Mouse (Mus musculus): ENCODE measurements around the gene Tmem164. TPM values are rescaled to one million over a fixed set of nuclear protein-coding genes. Genes with fewer than 3 reads are reported as not detected.

Tmem164 gene
- polyA plus RNA-seq, 1 experiment = 14.2 TPM

DNA sequence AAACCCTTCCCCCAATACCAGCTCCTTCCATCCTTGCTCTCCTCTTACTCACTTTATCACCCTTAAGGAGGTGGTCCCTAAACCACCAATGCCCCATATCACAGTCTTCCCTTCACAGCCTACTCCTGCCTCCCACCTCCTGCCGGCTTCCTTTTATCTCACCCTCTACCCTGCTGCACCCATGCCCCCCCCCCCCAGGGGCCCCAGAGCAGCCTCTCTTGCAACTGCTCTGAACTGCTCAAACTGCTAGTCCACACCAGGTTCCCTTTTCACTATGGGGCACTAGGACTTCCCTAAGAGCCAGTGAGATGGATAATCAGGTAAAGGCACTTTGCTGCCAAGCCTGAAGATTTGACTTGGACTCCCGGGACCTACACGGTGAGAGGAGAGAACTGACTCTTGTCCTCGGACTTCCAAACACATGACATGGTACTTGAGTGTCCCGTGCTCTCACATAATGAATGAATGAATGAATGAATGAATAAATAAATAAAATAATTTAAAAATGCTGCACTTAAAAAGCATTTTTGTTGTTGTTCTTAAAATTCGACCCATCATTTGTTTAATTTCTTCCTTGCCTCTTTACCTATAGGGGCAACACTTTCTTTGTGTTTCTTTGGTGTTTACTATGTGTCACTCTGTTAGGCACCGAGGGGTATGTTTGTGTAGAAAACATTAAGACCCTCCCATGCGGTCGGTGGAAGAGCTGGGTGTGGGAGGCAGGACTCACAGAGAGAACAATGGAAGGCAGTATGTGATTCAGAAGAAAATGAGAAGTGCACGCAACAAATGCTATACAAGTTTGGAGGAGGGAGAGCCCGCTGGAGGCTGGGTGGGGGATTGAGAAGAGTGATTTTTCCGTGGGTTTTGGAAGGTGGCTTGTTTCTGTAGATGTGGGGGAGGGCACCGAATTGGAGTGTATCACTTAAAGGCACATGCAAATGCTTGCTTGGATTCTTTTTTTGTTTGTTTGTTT is 2.4 kb upstream of the Tmem164 start:
- Histone ChIP-seq H3K36me3 (ENCODE audit: control insufficient read depth, insufficient read depth) (no peaks in the 10 kb centered on the region), H3K27me3 (ENCODE audit: control insufficient read depth, insufficient read depth, insufficient read length) (no peaks in the 10 kb centered on the region), H3K4me3 (ENCODE audit: insufficient read depth, poor library complexity, severe bottlenecking) (no peak overlapping the region), H3K79me3 (ENCODE audit: low read depth) (peaks cover 4% of the 10 kb centered on the region), H3K79me2 (ENCODE audit: control insufficient read depth, insufficient read depth) (peaks cover 20% of the 10 kb centered on the region), H3ac (ENCODE audit: control insufficient read depth, insufficient read length, low read depth) (no peak overlapping the region)
- TF ChIP-seq USF1 (IDR thresholded peaks at IDR 0.05; ENCODE audit: low read depth) = no peak

DNA sequence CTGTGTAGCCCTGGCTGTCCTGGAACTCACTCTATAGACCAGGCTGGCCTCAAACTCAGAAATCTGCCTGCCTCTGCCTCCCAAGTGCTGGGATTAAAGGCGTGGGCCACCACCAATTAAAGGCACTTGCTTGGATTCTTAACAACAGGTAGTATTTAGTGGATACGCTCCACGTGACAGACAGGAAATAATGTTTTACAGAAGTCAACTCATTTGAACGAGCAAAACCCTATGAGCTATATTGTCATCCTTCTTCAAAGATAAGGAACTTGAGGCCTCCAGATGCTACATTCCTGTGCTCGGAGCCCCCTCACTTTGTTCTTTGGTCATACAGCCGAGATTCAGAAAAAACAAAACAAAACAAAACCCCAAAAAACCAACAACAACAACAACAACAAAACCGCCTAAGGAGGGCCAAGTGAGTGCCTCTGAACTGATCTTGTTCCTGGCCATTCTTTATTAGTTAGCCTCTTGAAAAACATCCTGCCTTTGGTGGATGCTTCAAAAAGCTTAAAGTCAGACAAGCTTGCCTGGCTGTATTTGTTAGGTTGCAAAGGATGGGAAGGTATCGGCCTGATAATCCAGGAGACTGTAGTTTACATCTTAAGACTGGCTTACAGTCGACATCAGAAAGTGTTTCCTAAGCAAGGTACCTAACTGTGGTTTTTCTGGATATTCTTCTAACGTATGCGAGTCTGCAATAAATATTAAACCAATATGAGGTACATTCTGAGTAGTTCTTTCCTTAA is 1.5 kb upstream of the Tmem164 start:
- Histone ChIP-seq H3K27me3 (ENCODE audit: control insufficient read depth, insufficient read depth, insufficient read length) (no peaks in the 10 kb centered on the region), H3K4me3 (ENCODE audit: insufficient read depth, poor library complexity, severe bottlenecking) (no peak overlapping the region), H3K36me3 (ENCODE audit: control insufficient read depth, insufficient read depth) (no peaks in the 10 kb centered on the region), H3ac (ENCODE audit: control insufficient read depth, insufficient read length, low read depth) (no peak overlapping the region), H3K79me2 (ENCODE audit: control insufficient read depth, insufficient read depth) (peaks cover 28% of the 10 kb centered on the region), H3K79me3 (ENCODE audit: low read depth) (peaks cover 5% of the 10 kb centered on the region)
- no peak for TF ChIP-seq MYOG (IDR thresholded peaks at IDR 0.05; ENCODE audit: control insufficient read depth, extremely low read depth, insufficient read length)
- TF ChIP-seq MAX (IDR thresholded peaks at IDR 0.05) = no peak

DNA sequence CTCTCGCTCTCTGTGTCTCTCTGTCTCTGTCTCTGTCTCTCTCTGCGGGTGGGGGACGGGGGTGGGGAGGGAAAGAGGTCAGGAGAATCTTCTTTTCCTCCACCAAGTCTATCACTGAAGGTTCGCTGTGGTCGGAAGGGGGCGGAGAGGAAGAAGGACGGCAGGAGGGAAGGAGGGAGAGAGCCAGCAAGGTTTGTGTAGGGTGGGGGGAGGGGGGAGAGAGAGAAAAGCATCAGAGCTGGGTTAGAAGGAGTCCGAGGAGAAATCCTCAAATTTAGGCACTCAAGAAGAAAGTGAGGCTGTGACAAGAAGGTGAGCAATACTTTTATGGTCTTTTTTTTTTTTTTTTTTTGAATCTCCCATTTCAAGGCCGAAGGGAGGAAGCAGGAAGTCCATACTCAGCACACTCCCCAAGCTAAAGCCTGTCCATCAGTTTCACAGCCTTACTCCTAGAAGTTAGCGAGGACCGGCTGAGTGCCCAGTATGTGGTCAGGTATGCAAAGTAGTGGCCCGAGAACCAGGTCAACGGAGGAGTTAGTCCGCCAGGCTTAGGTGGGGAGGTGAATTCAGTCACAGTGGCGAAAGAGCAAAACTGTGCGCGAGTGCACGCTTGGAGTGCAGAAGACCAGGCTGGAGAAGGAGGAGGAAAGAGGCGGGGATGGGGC is 683 bp upstream of the Tmem164 start:
- no peaks in the 10 kb centered on the region for H3K27me3 ChIP-seq (ENCODE audit: control insufficient read depth, insufficient read depth, insufficient read length)
- H3K4me3 ChIP-seq (ENCODE audit: insufficient read depth, poor library complexity, severe bottlenecking) = peak overlapping the region; percentile 21
- H3ac ChIP-seq (ENCODE audit: control insufficient read depth, insufficient read length, low read depth) = peak overlapping the region; percentile 83
- H3K36me3 ChIP-seq (ENCODE audit: control insufficient read depth, insufficient read depth) = no peaks in the 10 kb centered on the region
- H3K79me3 ChIP-seq (ENCODE audit: low read depth) = peaks cover 5% of the 10 kb centered on the region
- peaks cover 35% of the 10 kb centered on the region for H3K79me2 ChIP-seq (ENCODE audit: control insufficient read depth, insufficient read depth)
- TF ChIP-seq FOSL1 (IDR thresholded peaks at IDR 0.05; ENCODE audit: insufficient read depth, low read length, poor library complexity, severe bottlenecking) (no peak), USF1 (IDR thresholded peaks at IDR 0.05; ENCODE audit: low read depth) (no peak), MAX (IDR thresholded peaks at IDR 0.05) (no peak), CEBPB (IDR thresholded peaks at IDR 0.05; ENCODE audit: low read depth) (no peak), CTCF (IDR thresholded peaks at IDR 0.05; ENCODE audit: control insufficient read depth, insufficient read depth, insufficient read length) (no peak), MYOG (IDR thresholded peaks at IDR 0.05; ENCODE audit: control insufficient read depth, extremely low read depth, insufficient read length) (no peak), MYOD1 (IDR thresholded peaks at IDR 0.05; ENCODE audit: control insufficient read depth, insufficient read length, low read depth) (no peak)

DNA sequence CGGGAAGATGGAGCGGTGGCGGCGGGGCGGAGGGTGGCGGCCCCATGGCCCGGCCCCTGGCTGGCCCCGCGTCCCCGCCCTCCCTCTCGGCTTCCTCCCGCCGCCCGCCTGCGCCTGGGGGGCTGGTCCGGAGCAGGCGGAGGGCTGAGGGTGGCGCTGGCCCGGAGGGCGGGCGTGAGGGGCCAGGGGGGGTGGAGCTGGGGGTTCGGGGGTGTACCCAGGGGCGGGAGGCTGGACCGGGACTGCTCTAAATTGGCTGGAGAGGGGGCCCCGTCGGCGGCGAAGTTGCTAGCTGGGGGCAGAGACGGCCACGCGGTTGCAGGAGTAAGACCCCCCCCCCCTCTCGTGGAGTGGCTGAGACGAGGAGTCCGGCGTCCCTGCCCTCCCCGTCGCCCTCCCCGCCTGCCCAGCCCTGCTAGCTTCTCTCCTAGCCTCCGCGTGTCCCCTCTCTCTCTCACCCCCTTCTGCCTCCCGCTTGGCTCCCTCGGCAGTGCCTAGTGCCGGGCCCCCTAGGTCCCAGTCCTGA is 473 bp downstream of the Tmem164 start:
- H3K27me3 ChIP-seq (ENCODE audit: control insufficient read depth, insufficient read depth, insufficient read length) = no peaks in the 10 kb centered on the region
- H3ac ChIP-seq (ENCODE audit: control insufficient read depth, insufficient read length, low read depth) = peak overlapping the region; percentile 85
- H3K79me3 ChIP-seq (ENCODE audit: low read depth) = peaks cover 5% of the 10 kb centered on the region
- peaks cover 47% of the 10 kb centered on the region for H3K79me2 ChIP-seq (ENCODE audit: control insufficient read depth, insufficient read depth)
- H3K36me3 ChIP-seq (ENCODE audit: control insufficient read depth, insufficient read depth) = no peaks in the 10 kb centered on the region
- TF ChIP-seq MAX (IDR thresholded peaks at IDR 0.05) (no peak), MYOD1 (IDR thresholded peaks at IDR 0.05; ENCODE audit: control insufficient read depth, insufficient read length, low read depth) (no peak), MYOG (IDR thresholded peaks at IDR 0.05; ENCODE audit: control insufficient read depth, extremely low read depth, insufficient read length) (no peak), USF1 (IDR thresholded peaks at IDR 0.05; ENCODE audit: low read depth) (no peak), FOSL1 (IDR thresholded peaks at IDR 0.05; ENCODE audit: insufficient read depth, low read length, poor library complexity, severe bottlenecking) (no peak), CEBPB (IDR thresholded peaks at IDR 0.05; ENCODE audit: low read depth) (no peak), CTCF (IDR thresholded peaks at IDR 0.05; ENCODE audit: control insufficient read depth, insufficient read depth, insufficient read length) (no peak)
- H3K4me3 ChIP-seq (ENCODE audit: insufficient read depth, poor library complexity, severe bottlenecking) = peak overlapping the region; percentile 38

DNA sequence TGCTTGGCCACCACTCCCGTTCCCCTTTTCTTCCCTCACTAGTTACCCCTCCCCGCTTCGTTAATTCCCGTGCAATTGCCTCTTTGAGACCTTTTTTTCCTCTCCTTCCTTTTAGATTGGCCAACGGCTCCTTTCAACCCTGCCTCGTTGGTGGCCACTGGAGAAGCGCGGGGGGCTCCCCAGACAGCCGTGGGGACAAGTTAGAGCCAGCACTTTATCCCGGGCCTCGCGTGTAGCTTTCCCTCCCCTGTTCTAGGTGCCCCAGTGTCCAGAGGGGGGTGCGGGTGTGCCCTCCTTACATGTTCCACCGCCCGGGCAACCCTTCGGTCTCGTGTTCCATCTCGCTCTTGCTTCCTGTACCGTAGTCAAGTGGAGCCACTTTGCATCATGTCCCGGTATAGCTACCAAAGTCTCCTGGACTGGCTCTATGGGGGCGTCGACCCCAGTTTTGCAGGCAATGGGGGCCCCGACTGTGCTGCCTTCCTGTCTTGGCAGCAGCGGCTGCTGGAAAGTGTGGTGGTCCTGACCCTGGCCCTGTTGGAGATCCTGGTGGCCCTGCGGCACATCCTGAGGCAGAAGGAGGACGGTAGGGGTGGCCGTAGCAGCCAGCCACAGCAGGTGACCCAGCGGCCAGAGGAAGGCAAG is 1.1 kb downstream of the Tmem164 start:
- Histone ChIP-seq H3ac (ENCODE audit: control insufficient read depth, insufficient read length, low read depth) (peak overlapping the region; percentile 85), H3K27me3 (ENCODE audit: control insufficient read depth, insufficient read depth, insufficient read length) (no peaks in the 10 kb centered on the region), H3K4me3 (ENCODE audit: insufficient read depth, poor library complexity, severe bottlenecking) (peak overlapping the region; percentile 38), H3K79me3 (ENCODE audit: low read depth) (peaks cover 5% of the 10 kb centered on the region), H3K79me2 (ENCODE audit: control insufficient read depth, insufficient read depth) (peaks cover 49% of the 10 kb centered on the region), H3K36me3 (ENCODE audit: control insufficient read depth, insufficient read depth) (no peaks in the 10 kb centered on the region)
- TF ChIP-seq MYOG (IDR thresholded peaks at IDR 0.05; ENCODE audit: control insufficient read depth, extremely low read depth, insufficient read length) (no peak), USF1 (IDR thresholded peaks at IDR 0.05; ENCODE audit: low read depth) (no peak), CEBPB (IDR thresholded peaks at IDR 0.05; ENCODE audit: low read depth) (no peak), FOSL1 (IDR thresholded peaks at IDR 0.05; ENCODE audit: insufficient read depth, low read length, poor library complexity, severe bottlenecking) (no peak), MYOD1 (IDR thresholded peaks at IDR 0.05; ENCODE audit: control insufficient read depth, insufficient read length, low read depth) (no peak)
